Mouse (Mus musculus): ENCODE data around the gene Ttc7. TPM values are rescaled to one million over a fixed set of nuclear protein-coding genes. Genes with fewer than 3 reads are reported as not detected.
A peak's percentile ranks its signal among the peaks of the same experiment; 100 is the strongest.

The Ttc7 gene
- total and polyA plus RNA-seq, 3 experiments = 22.8 to 42.4 TPM; not detected in 1

DNA sequence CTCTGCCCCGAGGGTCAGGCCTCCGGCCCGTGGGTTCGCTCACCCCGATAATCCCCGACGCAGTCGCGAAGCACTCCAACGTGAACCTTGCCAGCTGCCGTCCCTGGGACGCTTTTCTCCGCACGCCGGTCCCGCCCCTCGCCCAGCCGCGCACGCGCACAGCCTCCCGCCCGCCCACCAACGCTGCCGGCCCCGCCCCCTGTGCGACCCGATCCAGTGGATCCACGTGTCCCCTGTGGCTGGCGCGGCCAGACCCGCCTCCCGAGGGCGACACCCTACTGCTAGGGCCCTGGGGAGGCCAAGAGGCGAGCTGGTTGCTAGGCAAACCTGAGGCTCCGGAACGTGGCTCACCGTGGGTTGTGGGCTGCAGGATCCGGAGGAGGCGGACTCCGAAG is 16.9 kb upstream of the Ttc7 start, which contains the start of gene Mcfd2:
TSS of gene Mcfd2 (minus strand) at position 144 of the 395 bp plus-strand sequence.
- H3K27ac ChIP-seq (ENCODE audit: control insufficient read depth, low read depth, low read length) = peak within 1 kb of the TSS; percentile 26
- TF ChIP-seq MYB (IDR thresholded peaks at IDR 0.05; ENCODE audit: low read depth, low read length) = no peak
- TF ChIP-seq SIN3A (IDR thresholded peaks at IDR 0.05; ENCODE audit: low read length) = peak; percentile 90
- peak; percentile 48; the same call in 1 of the 2 replicates for TF ChIP-seq MAZ (IDR thresholded peaks at IDR 0.05; ENCODE audit: low read depth, low read length)
- no peak for TF ChIP-seq SMC3 (IDR thresholded peaks at IDR 0.05; ENCODE audit: low read depth, low read length)
- no peak for TF ChIP-seq CHD1 (IDR thresholded peaks at IDR 0.05; ENCODE audit: low read depth, low read length)
- TF ChIP-seq ETS1 (IDR thresholded peaks at IDR 0.05; ENCODE audit: low read depth, low read length) = no peak
- TF ChIP-seq MYC (IDR thresholded peaks at IDR 0.05; ENCODE audit: low read depth, low read length) = 0 out of 2 replicates have a peak, but pooled peaks have one; percentile 51
- no peak for TF ChIP-seq UBTF (IDR thresholded peaks at IDR 0.05; ENCODE audit: borderline replicate concordance, insufficient read depth, low read depth, low read length)
- no peak for TF ChIP-seq ZKSCAN1 (IDR thresholded peaks at IDR 0.05; ENCODE audit: low read depth, low read length)
- TF ChIP-seq ZNF384 (IDR thresholded peaks at IDR 0.05; ENCODE audit: low read depth, low read length) = no peak
- no peak for TF ChIP-seq EP300 (IDR thresholded peaks at IDR 0.05; ENCODE audit: low read depth in 1 of 2, low read length in 2 of 2)
- no peak for TF ChIP-seq GATA1 (IDR thresholded peaks at IDR 0.05; ENCODE audit: low read depth, low read length)
- no peak for TF ChIP-seq TAL1 (IDR thresholded peaks at IDR 0.05; ENCODE audit: low read length)
- peak; percentile 98 for TF ChIP-seq MXI1 (IDR thresholded peaks at IDR 0.05; ENCODE audit: low read depth, low read length)
- peak; percentile 87 for TF ChIP-seq MAX (IDR thresholded peaks at IDR 0.05; ENCODE audit: low read length)
- TF ChIP-seq POLR2AphosphoS5 (IDR thresholded peaks at IDR 0.05; ENCODE audit: borderline replicate concordance, low read depth, low read length) = no peak
- TF ChIP-seq KAT2A (conservative IDR thresholded peaks at IDR 0.05; ENCODE audit: low read depth, low read length) = no peak
- peak; percentile 47 for TF ChIP-seq NELFE (IDR thresholded peaks at IDR 0.05; ENCODE audit: low read depth, low read length)
- peak; percentile 68 to 81; a peak in 3 of 4 replicates for TF ChIP-seq POLR2A (IDR thresholded peaks at IDR 0.05; ENCODE audit: control insufficient read depth in 1 of 2, insufficient read depth in 1 of 2, low read depth in 1 of 2, low read length in 2 of 2, poor library complexity in 1 of 2)
- no peak for TF ChIP-seq CTCF (IDR thresholded peaks at IDR 0.05 in 2 of 3, conservative IDR thresholded peaks at IDR 0.05 in 1 of 3; ENCODE audit: control insufficient read depth in 1 of 3, insufficient read depth in 1 of 3, low read depth in 2 of 3, low read length in 3 of 3, poor library complexity in 1 of 3, severe bottlenecking in 1 of 3)
- TF ChIP-seq ZC3H11A (IDR thresholded peaks at IDR 0.05; ENCODE audit: low read depth, low read length) = no peak
- no peak for TF ChIP-seq GABPA (IDR thresholded peaks at IDR 0.05; ENCODE audit: low read depth, low read length)
- TF ChIP-seq TBP (IDR thresholded peaks at IDR 0.05; ENCODE audit: low read depth, low read length) = no peak
- TF ChIP-seq BHLHE40 (IDR thresholded peaks at IDR 0.05; ENCODE audit: borderline replicate concordance, low read depth, low read length) = no peak
- no peak for TF ChIP-seq USF2 (IDR thresholded peaks at IDR 0.05; ENCODE audit: borderline replicate concordance in 1 of 2, insufficient read depth in 1 of 2, low read depth in 1 of 2, low read length in 2 of 2)
- TF ChIP-seq E2F4 (IDR thresholded peaks at IDR 0.05; ENCODE audit: borderline replicate concordance, low read depth, low read length) = no peak
- TF ChIP-seq HCFC1 (IDR thresholded peaks at IDR 0.05; ENCODE audit: low read depth, low read length) = peak; percentile 78
- TF ChIP-seq RCOR1 (IDR thresholded peaks at IDR 0.05; ENCODE audit: low read depth, low read length) = no peak
- peak; percentile 86 for TF ChIP-seq NRF1 (IDR thresholded peaks at IDR 0.05; ENCODE audit: insufficient read depth, low read depth, low read length, poor library complexity, severe bottlenecking)
- no peak for TF ChIP-seq RAD21 (IDR thresholded peaks at IDR 0.05; ENCODE audit: low read depth, low read length)
- no peak for TF ChIP-seq ZMIZ1 (IDR thresholded peaks at IDR 0.05; ENCODE audit: low read depth, low read length)
- TF ChIP-seq CHD2 (IDR thresholded peaks at IDR 0.05; ENCODE audit: low read length) = no peak
- TF ChIP-seq ELF1 (IDR thresholded peaks at IDR 0.05; ENCODE audit: low read depth, low read length) = no peak
- TF ChIP-seq MEF2A (IDR thresholded peaks at IDR 0.05; ENCODE audit: extremely low read depth, insufficient replicate concordance, low read depth, low read length, poor library complexity, severe bottlenecking) = no peak
- no peak for TF ChIP-seq MAFK (IDR thresholded peaks at IDR 0.05; ENCODE audit: borderline replicate concordance, low read depth, low read length)
- no peak; the same call in 1 of the 2 replicates for TF ChIP-seq POLR2AphosphoS2 (IDR thresholded peaks at IDR 0.05; ENCODE audit: low read length)
- TF ChIP-seq USF1 (IDR thresholded peaks at IDR 0.05; ENCODE audit: low read depth, low read length) = peak; percentile 82
- TF ChIP-seq JUND (IDR thresholded peaks at IDR 0.05; ENCODE audit: low read depth, low read length) = no peak

More for the DNA sequence above, 16.9 kb upstream of the Ttc7 start, which contains the start of gene Mcfd2:
- Histone ChIP-seq H3K36me3 (ENCODE audit: control insufficient read depth in 1 of 2, insufficient read depth in 2 of 2, low read length in 2 of 2) (peaks cover 0 to 16% of the 10 kb centered on the region in 2 experiments; a peak in 3 of 4 replicates), H3K27me3 (ENCODE audit: control insufficient read depth in 1 of 2, insufficient read depth in 2 of 2, low read length in 2 of 2) (peaks cover 0 to 2% of the 10 kb centered on the region in 2 experiments; a peak in 1 of 4 replicates), H3K79me2 (ENCODE audit: control insufficient read depth, insufficient read depth, low read length, poor library complexity) (peaks cover 15% of the 10 kb centered on the region), H3K9me3 (replicated peaks; ENCODE audit: insufficient read depth, low read length) (no peaks in the 10 kb centered on the region), H3K4me1 (ENCODE audit: control insufficient read depth in 1 of 2, insufficient read depth in 2 of 2, low read length in 2 of 2) (peaks cover 12 to 19% of the 10 kb centered on the region in 2 experiments), H3K9ac (ENCODE audit: control insufficient read depth, low read depth, low read length, poor library complexity, severe bottlenecking) (peak within 1 kb of the TSS; percentile 85), H3K4me3 (ENCODE audit: control insufficient read depth in 1 of 2, insufficient read depth in 1 of 2, low read depth in 2 of 2, low read length in 2 of 2) (peak within 1 kb of the TSS; percentile 76 to 93)
- DNase-seq (ENCODE audit: low read depth, low spot score) = peak; percentile 94

Measured in MEL (cell line).